Mouse (Mus musculus) limb, embryonic 10.5 days (tissue): Measurements from ENCODE around the gene Galk1. TPM values are rescaled to one million over a fixed set of nuclear protein-coding genes. Genes with fewer than 3 reads are reported as not detected.
A peak's percentile ranks its signal among the peaks of the same experiment; 100 is the strongest.

ENCODE experiments used
- DNase-seq: peaks from one replicate; pipeline ENCODE4 v3.0.0-alpha.2; 2017; ENCODE audit warnings: low spot score
- H3K27ac ChIP-seq: fragments of 300-500 bp; sonication (generic); 2 replicates; pipeline ENCODE4 v1.5.1; 2016; ENCODE audit warnings: mild to moderate bottlenecking
- H3K27me3 ChIP-seq: fragments of 300-500 bp; sonication (generic); 2 replicates; pipeline ENCODE4 v1.6.1; 2016; ENCODE audit warnings: low read depth, mild to moderate bottlenecking; ENCODE audit not compliant: poor library complexity, severe bottlenecking
- H3K36me3 ChIP-seq: fragments of 300-500 bp; sonication (generic); 2 replicates; pipeline ENCODE4 v1.6.1; 2016; ENCODE audit warnings: mild to moderate bottlenecking, moderate library complexity
- H3K4me1 ChIP-seq: fragments of 300-500 bp; sonication (generic); 2 replicates; pipeline ENCODE4 v1.6.1; 2016
- H3K4me3 ChIP-seq: fragments of 300-500 bp; sonication (generic); 2 replicates; pipeline ENCODE4 v1.5.1; 2016; ENCODE audit warnings: mild to moderate bottlenecking, moderate library complexity
- H3K9me3 ChIP-seq: fragments of 300-500 bp; sonication (generic); replicated peaks from 2 replicates; pipeline ENCODE4 v1.6.1; 2016; ENCODE audit warnings: mild to moderate bottlenecking
- WGBS: fragments of 180-500 bp; shearing (Covaris S2); methylation state at CpG from one replicate; pipeline ENCODE4 v1.1.7; 2016; 5-methylcytosine and 5-hydroxymethylcytosine counted together
- polyA plus RNA-seq: library from polyadenylated mRNA; unstranded; fragments of >200 nt; fragmentation: Nextera tagmentation; extraction: Ambion mirVana; gene quantifications from 2 replicates; pipeline ENCODE4 v1.2.1, GENCODE M21; 2016

The Galk1 gene
- polyA plus RNA-seq, 1 experiment from 2014 or later = 243 TPM

- Histone ChIP-seq H3K27ac (0 out of 2 replicates have a peak overlapping the region, but pooled peaks have one; percentile 43), H3K4me1 (peaks cover 12% of the 10 kb centered on the region), H3K9me3 (no peaks in the 10 kb centered on the region), H3K27me3 (peaks cover 72% of the 10 kb centered on the region), H3K36me3 (no peaks in the 10 kb centered on the region), H3K4me3 (peak overlapping the region; percentile 52)
- no peak for DNase-seq
- WGBS = 5% methylated on average over 18 of the region's 18 CpGs
Measured at GRCm38 (mm10) chr11:115975083-115975420, 37.5 kb downstream of the Galk1 start.

- Histone ChIP-seq H3K36me3 (no peaks in the 10 kb centered on the region), H3K9me3 (no peaks in the 10 kb centered on the region), H3K27me3 (peaks cover 67% of the 10 kb centered on the region), H3K4me1 (peaks cover 14% of the 10 kb centered on the region), H3K27ac (0 out of 2 replicates have a peak within 1 kb of the TSS, but pooled peaks have one; percentile 43), H3K4me3 (peak within 1 kb of the TSS; percentile 52)
- WGBS = 10% methylated on average over 54 of the region's 58 CpGs
- peak; percentile 61 for DNase-seq
Measured at GRCm38 (mm10) chr11:115974309-115975082, 38.0 kb downstream of the Galk1 start, which contains the start of gene Itgb4. TSS of gene Itgb4 (plus strand) at chr11:115974709.

GRCm38 (mm10) chr11:115971016-115971415 is 41.5 kb downstream of the Galk1 start:
- H3K4me1 ChIP-seq = peaks cover 14% of the 10 kb centered on the region
- 80% methylated on average over 6 of the region's 6 CpGs for WGBS
- no peak for DNase-seq
- peaks cover 33% of the 10 kb centered on the region for H3K27me3 ChIP-seq
- H3K36me3 ChIP-seq = peaks cover 14% of the 10 kb centered on the region
- no peaks in the 10 kb centered on the region for H3K9me3 ChIP-seq
- H3K4me3 ChIP-seq = no peak overlapping the region
- no peak overlapping the region for H3K27ac ChIP-seq

GRCm38 (mm10) chr11:115970006-115970673 is 42.4 kb downstream of the Galk1 start:
- H3K27me3 ChIP-seq = peaks cover 24% of the 10 kb centered on the region
- 70% methylated on average over 15 of the region's 15 CpGs for WGBS

GRCm38 (mm10) chr11:115968731-115969405 is 43.7 kb downstream of the Galk1 start:
- Histone ChIP-seq H3K9me3 (no peaks in the 10 kb centered on the region), H3K36me3 (peaks cover 35% of the 10 kb centered on the region), H3K27me3 (peaks cover 11% of the 10 kb centered on the region), H3K4me1 (peaks cover 2% of the 10 kb centered on the region; the same call in 1 of the 2 replicates), H3K27ac (no peak overlapping the region), H3K4me3 (no peak overlapping the region)
- DNase-seq = no peak
- 72% methylated on average over 5 of the region's 5 CpGs for WGBS

More at GRCm38 (mm10) chr11:115970006-115970673, 42.4 kb downstream of the Galk1 start:
- H3K9me3 ChIP-seq = no peaks in the 10 kb centered on the region
- H3K27ac ChIP-seq = no peak overlapping the region
- no peak for DNase-seq
- no peak overlapping the region for H3K4me3 ChIP-seq
- peaks cover 23% of the 10 kb centered on the region for H3K36me3 ChIP-seq
- H3K4me1 ChIP-seq = peaks cover 13% of the 10 kb centered on the region

- WGBS = 87% methylated on average over 10 of the region's 10 CpGs
- H3K4me1 ChIP-seq = peaks cover 2% of the 10 kb centered on the region; the same call in 1 of the 2 replicates
- no peak overlapping the region for H3K4me3 ChIP-seq
- no peaks in the 10 kb centered on the region for H3K27me3 ChIP-seq
- H3K27ac ChIP-seq = no peak overlapping the region
- DNase-seq = no peak
- H3K36me3 ChIP-seq = peaks cover 73% of the 10 kb centered on the region
- no peaks in the 10 kb centered on the region for H3K9me3 ChIP-seq
Measured at GRCm38 (mm10) chr11:115964977-115965604, 47.4 kb downstream of the Galk1 start.

- no peaks in the 10 kb centered on the region for H3K9me3 ChIP-seq
- no peak overlapping the region for H3K4me3 ChIP-seq
- H3K27me3 ChIP-seq = no peaks in the 10 kb centered on the region
- H3K27ac ChIP-seq = no peak overlapping the region
- H3K36me3 ChIP-seq = peaks cover 94% of the 10 kb centered on the region
- whole genome bisulfite sequencing = 97% methylated on average over 9 of the region's 9 CpGs
- no peaks in the 10 kb centered on the region for H3K4me1 ChIP-seq
- DNase-seq = no peak
Measured at GRCm38 (mm10) chr11:115962651-115963412, 49.7 kb downstream of the Galk1 start.

- 95% methylated on average over 9 of the region's 9 CpGs for WGBS
- no peak overlapping the region for H3K4me3 ChIP-seq
- peaks cover 11% of the 10 kb centered on the region; the same call in 1 of the 2 replicates for H3K4me1 ChIP-seq
- DNase-seq = no peak
- peaks cover 97% of the 10 kb centered on the region for H3K36me3 ChIP-seq
- no peak overlapping the region for H3K27ac ChIP-seq
- no peaks in the 10 kb centered on the region for H3K9me3 ChIP-seq
- H3K27me3 ChIP-seq = no peaks in the 10 kb centered on the region
Measured at GRCm38 (mm10) chr11:115959018-115959417, 53.5 kb downstream of the Galk1 start.

Other genes with a start within 250 kb of the Galk1 start
- gene Tmem94, start 247.3 kb downstream of the Galk1 start, polyA plus RNA-seq = 30.6 and 37.7 TPM in 2 replicates
- 18.1 and 18.9 TPM in 2 replicates for gene Caskin2, start 199.1 kb downstream of the Galk1 start, polyA plus RNA-seq
- 42.5 and 48.8 TPM in 2 replicates for gene Tsen54, start 198.0 kb downstream of the Galk1 start, polyA plus RNA-seq
- gene Llgl2, start 188.7 kb downstream of the Galk1 start, polyA plus RNA-seq = 11.2 and 12.3 TPM in 2 replicates
- gene Myo15b, start 154.3 kb downstream of the Galk1 start, polyA plus RNA-seq = 0.05 and 0.18 TPM in 2 replicates
- 1.7 and 2.0 TPM in 2 replicates for gene Smim5, start 112.8 kb downstream of the Galk1 start, polyA plus RNA-seq
- gene Smim6, start 100.7 kb downstream of the Galk1 start, polyA plus RNA-seq = 1.0 and 1.1 TPM in 2 replicates
- 47.9 and 52.2 TPM in 2 replicates for gene Sap30bp, start 79.4 kb downstream of the Galk1 start, polyA plus RNA-seq
- gene Recql5, start 79.2 kb downstream of the Galk1 start, polyA plus RNA-seq = 30.4 and 34.6 TPM in 2 replicates
- 0.90 and 1.6 TPM in 2 replicates for gene Itgb4, start 38.0 kb downstream of the Galk1 start, polyA plus RNA-seq
- gene H3f3b, start 15.2 kb upstream of the Galk1 start, polyA plus RNA-seq = 1,754 and 1,985 TPM in 2 replicates
- gene Unk, start 17.6 kb upstream of the Galk1 start, polyA plus RNA-seq = 46.1 and 53.2 TPM in 2 replicates
- 2.4 and 3.7 TPM in 2 replicates for gene Unc13d, start 65.2 kb upstream of the Galk1 start, polyA plus RNA-seq
- gene Wbp2, start 74.3 kb upstream of the Galk1 start, polyA plus RNA-seq = 54.8 and 56.9 TPM in 2 replicates
- gene Trim47, start 114.5 kb upstream of the Galk1 start, polyA plus RNA-seq = 3.2 and 4.9 TPM in 2 replicates
- gene Trim65, start 118.4 kb upstream of the Galk1 start, polyA plus RNA-seq = 1.9 and 2.1 TPM in 2 replicates
- gene Mrpl38, start 126.1 kb upstream of the Galk1 start, polyA plus RNA-seq = 116 and 118 TPM in 2 replicates
- gene Fbf1, start 155.4 kb upstream of the Galk1 start, polyA plus RNA-seq = 51.7 and 56.8 TPM in 2 replicates
- 61.5 and 65.4 TPM in 2 replicates for gene Ten1, start 186.1 kb upstream of the Galk1 start, polyA plus RNA-seq
- 13.0 and 16.7 TPM in 2 replicates for gene Acox1, start 186.3 kb upstream of the Galk1 start, polyA plus RNA-seq
- 1.4 and 1.7 TPM in 2 replicates for gene Evpl, start 225.4 kb upstream of the Galk1 start, polyA plus RNA-seq